Mouse (Mus musculus) embryonic fibroblast, embryonic 13.5 days (primary cell): Measurements from ENCODE around the gene Mtf1. TPM values are rescaled to one million over a fixed set of nuclear protein-coding genes. Genes with fewer than 3 reads are reported as not detected.

Experiments used
- H3K27ac ChIP-seq: 2 replicates; pipeline ENCODE4 v1.5.1; 2012; ENCODE audit warnings: low read length, control low read depth, inconsistent platforms; ENCODE audit not compliant: insufficient read depth
- H3K4me1 ChIP-seq: 2 replicates; pipeline ENCODE4 v1.6.1; 2011; ENCODE audit warnings: low read length; ENCODE audit not compliant: control insufficient read depth, insufficient read depth
- H3K4me3 ChIP-seq: 2 replicates; pipeline ENCODE4 v1.5.1; 2011; ENCODE audit warnings: mild to moderate bottlenecking, control low read depth, low read length; ENCODE audit not compliant: insufficient read depth
- CTCF ChIP-seq: IDR thresholded peaks from 2 replicates; pipeline ENCODE4 v1.5.1; 2011; ENCODE audit warnings: mild to moderate bottlenecking, control low read depth, low read length, moderate library complexity, borderline replicate concordance; ENCODE audit not compliant: insufficient read depth
- POLR2A ChIP-seq: IDR thresholded peaks from 2 replicates; pipeline ENCODE4 v1.6.1; 2011; ENCODE audit warnings: low read depth, mild to moderate bottlenecking, control low read depth, low read length, moderate library complexity
- polyA plus RNA-seq: library from polyadenylated mRNA; stranded (reverse); fragments of >200 nt; gene quantifications from 2 replicates; pipeline ENCODE4 v1.2.4, GENCODE M21; 2011; ENCODE audit warnings: low read depth; ENCODE audit not compliant: missing spikeins, insufficient read length

Mtf1 gene
- polyA plus RNA-seq, 1 experiment: 16.4 TPM

DNA sequence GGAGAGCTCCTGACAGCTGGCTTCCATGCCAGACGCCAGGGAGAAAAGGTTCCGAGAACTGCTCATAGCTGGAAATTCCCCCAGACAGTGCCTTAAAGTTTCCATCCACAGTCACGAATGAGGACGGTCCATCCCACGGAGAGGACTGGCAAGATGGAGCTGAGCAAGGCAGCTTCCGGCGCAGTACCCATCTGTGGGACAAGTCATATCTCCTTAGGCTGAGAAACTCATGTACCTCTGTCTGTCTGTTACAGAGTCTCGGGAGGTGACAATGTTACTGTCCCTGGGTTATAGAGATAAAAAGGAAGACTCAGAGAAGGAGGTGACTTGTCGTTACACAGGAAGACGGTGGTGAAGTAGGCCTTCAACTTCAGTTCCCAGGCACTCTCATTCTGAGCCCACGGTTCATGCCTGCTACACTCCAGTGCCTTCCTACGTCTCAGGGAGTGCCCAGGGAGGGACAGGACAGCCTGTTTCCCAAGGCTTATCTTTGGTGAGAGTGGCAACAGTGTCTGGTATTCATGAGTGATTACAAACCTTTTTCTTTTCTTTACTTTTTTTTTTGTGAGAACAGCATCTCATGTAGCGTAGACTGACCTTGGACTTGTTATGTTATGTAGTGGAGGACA is 32.8 kb upstream of the Mtf1 start:
- Histone ChIP-seq H3K27ac (no peak overlapping the region), H3K4me1 (no peaks in the 10 kb centered on the region; the same call in 1 of the 2 replicates), H3K4me3 (no peak overlapping the region)
- TF ChIP-seq CTCF (no peak), POLR2A (no peak)

DNA sequence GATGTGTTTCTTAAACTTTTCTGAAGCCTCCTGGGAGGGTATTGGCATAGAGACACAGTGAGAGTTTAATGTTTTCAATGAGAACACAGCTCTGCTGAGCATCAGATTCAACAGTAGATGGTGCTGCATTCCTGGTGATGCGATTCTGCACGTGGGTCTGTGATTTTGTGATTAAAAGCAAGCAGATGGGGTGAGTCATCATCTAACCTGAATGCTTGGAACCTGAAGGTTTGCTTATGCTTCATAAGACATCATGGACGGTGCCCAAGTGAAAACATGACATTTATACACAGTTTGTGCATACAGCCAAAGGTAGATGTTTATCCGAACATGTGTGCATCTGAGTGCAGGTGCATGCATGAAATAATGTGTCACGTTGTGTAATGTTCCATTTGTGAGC is 31.3 kb upstream of the Mtf1 start:
- Histone ChIP-seq H3K4me1 (no peaks in the 10 kb centered on the region; the same call in 1 of the 2 replicates), H3K27ac (no peak overlapping the region), H3K4me3 (no peak overlapping the region)
- TF ChIP-seq CTCF (no peak), POLR2A (no peak)

DNA sequence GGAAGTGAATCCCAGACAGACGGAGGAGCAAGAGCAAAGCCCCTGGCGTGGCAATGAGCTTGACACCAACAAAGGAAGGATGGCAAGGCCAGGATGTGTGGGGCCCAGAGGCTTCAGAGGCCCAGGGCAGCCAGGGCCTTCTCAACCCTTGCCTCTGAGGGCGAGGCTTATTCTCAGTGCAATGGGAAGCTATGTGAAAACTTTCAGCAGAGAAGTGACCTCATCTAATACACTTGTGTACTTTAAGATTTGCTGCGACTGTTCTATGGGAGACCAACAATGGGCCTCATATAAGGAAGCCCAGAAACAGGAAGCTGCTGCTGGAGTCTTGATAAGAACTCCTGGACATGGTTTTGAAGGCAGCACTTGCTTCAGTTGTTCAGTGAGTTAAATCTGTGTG is 29.8 kb upstream of the Mtf1 start:
- H3K4me3 ChIP-seq: no peak overlapping the region
- H3K4me1 ChIP-seq: no peaks in the 10 kb centered on the region; the same call in 1 of the 2 replicates
- TF ChIP-seq POLR2A (no peak), CTCF (no peak)
- H3K27ac ChIP-seq: no peak overlapping the region

DNA sequence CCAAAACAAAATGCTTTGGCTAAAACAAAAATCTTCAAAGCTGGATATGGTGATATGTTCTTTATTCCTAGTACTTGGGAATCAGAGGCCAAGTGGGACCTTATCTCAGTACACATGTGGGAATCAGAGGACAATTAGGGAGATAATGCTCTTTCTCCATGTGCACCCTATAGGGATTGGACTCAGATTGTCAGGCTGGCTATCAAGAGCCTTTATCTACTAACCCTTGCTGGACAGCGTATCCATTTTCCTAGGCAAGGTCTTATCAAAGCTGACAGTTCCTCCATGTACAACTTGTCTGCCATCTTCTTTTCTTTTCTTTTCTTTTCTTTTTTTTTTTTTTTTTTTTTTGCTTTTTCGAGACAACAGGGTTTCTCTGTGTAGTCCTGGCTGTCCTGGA is 28.5 kb upstream of the Mtf1 start:
- Histone ChIP-seq H3K27ac (no peak overlapping the region), H3K4me3 (no peak overlapping the region)
- TF ChIP-seq POLR2A: no peak

DNA sequence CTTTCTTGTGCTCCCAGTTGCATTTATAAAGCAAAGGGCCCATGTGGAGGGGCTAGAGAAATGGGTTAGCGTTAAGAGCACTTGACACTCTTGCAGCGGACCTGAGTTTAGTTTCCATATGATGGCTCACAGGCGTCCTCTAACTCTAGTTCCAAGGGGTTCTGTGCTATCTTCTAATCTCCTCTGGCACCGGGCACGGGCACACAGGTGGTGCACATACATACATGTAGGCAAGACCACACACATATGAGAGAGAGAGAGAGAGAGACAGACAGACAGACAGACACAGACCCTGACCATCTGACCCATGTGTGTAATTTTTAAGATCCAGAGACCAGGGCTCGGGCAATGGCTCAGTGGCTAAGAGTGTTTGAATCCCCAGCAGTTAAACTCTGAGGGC is 27.9 kb upstream of the Mtf1 start:
- no peak overlapping the region for H3K27ac ChIP-seq
- H3K4me3 ChIP-seq: no peak overlapping the region
- no peak for TF ChIP-seq CTCF
- TF ChIP-seq POLR2A: no peak
- no peaks in the 10 kb centered on the region; the same call in 1 of the 2 replicates for H3K4me1 ChIP-seq

More for the DNA sequence above, 28.5 kb upstream of the Mtf1 start:
- no peaks in the 10 kb centered on the region; the same call in 1 of the 2 replicates for H3K4me1 ChIP-seq

DNA sequence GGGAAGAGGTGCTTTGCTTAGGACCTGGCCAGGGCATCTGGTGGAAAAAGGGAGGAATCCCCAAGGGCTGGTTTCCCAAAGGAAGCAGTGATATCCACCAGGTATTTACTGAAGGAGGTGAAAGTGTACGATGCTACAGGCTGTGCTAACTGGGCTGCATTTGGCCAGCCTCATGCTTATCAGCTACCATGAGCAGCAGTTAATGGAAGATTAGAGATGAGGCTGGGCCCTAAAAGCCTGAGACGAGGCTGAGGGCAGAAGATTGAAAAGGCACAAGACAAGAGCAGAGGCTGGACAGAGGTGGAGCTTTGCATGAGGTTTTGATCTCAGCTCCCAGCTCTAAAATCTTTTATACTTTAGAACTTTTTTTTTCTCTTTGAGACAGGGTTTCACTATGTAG is 27.5 kb upstream of the Mtf1 start:
- H3K4me3 ChIP-seq: no peak overlapping the region
- TF ChIP-seq CTCF: no peak
- no peak for TF ChIP-seq POLR2A
- no peak overlapping the region for H3K27ac ChIP-seq
- H3K4me1 ChIP-seq: no peaks in the 10 kb centered on the region; the same call in 1 of the 2 replicates

DNA sequence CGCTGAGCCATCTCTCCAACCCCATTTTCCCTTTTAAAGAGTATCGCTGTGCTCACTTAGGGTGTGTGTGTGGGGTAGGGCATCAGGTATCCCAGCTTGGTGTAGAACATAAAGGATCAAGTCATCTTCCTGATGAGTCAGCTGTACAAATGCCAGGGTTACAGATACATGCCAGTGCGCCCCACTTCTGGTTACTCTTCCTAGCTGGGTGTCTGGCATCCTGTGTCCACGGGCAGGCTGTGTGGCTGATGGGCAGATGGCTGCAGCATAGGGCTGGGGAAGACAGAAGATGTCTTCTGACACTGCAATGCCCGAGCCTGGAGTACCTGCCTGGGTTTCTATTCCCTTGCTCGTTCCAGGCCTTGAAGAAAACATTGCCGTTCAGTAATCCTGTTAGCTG is 20.5 kb upstream of the Mtf1 start:
- TF ChIP-seq POLR2A: no peak
- no peak for TF ChIP-seq CTCF
- no peak overlapping the region for H3K4me3 ChIP-seq
- no peaks in the 10 kb centered on the region for H3K4me1 ChIP-seq
- no peak overlapping the region for H3K27ac ChIP-seq

DNA sequence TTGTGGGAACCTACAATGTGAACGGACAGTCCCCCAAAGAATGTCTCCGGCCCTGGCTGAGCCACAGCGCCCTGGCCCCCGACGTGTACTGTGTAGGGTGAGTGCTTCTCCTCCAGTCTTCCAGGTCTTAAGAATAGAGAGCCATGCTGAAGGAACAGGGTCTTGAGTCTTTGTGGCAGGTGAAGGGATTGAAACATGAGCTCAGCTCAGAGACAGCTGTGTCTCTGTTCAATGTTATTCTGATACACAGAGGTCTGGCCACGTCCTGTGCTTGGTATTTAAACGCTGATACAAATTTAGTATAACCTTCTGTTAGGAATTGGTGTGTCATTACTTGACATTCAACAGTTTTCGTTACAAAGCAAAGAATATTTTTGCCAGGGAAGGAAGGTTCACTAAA is 19.5 kb upstream of the Mtf1 start:
- TF ChIP-seq CTCF (no peak), POLR2A (no peak)
- H3K4me1 ChIP-seq: no peaks in the 10 kb centered on the region

DNA sequence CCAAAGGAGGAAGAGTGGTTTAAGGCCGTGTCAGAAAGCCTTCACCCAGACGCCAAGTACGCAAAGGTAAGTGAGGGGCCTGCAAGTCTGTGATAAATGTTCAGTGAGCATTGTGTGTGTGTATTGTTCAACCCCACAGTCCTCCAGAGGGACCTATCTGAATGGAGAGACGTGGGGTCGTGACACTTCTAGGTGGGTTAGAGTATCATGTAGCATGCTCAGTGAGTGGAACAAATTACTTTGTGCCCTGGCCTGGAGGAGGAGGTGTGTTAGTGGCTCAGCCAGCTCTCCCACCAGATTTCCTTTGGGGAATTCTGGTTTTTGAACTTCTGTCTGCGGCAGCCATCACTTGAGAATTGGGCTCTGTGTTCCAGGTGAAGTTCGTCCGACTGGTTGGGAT is 18.0 kb upstream of the Mtf1 start:
- H3K4me1 ChIP-seq: no peaks in the 10 kb centered on the region
- H3K4me3 ChIP-seq: no peak overlapping the region
- TF ChIP-seq POLR2A (no peak), CTCF (no peak)
- no peak overlapping the region for H3K27ac ChIP-seq

More for the DNA sequence above, 19.5 kb upstream of the Mtf1 start:
- Histone ChIP-seq H3K4me3 (no peak overlapping the region), H3K27ac (no peak overlapping the region)

DNA sequence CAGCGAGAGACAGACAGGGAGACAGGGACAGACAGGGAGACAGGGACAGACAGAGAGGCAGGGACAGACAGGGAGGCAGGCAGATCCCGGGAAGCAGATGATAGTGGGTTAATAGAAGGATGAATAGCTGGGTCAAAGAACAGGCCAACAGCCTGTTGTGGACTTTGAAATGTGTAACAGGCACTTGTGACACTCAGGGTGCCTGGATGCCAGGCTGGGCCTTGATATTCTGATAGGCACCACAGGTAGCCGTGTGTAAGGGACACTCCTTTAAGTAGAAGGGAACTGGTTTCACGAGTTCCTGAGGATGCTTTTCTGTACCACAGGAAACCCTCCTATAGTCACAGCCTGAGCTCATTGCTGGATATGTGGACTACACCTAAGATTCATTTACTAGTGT is 11.9 kb upstream of the Mtf1 start:
- H3K4me1 ChIP-seq: no peaks in the 10 kb centered on the region
- no peak overlapping the region for H3K27ac ChIP-seq
- TF ChIP-seq CTCF: no peak
- no peak for TF ChIP-seq POLR2A
- H3K4me3 ChIP-seq: no peak overlapping the region
